15 mouse cellular contexts compared by ENCODE assay signal in the genomic region with DNA sequence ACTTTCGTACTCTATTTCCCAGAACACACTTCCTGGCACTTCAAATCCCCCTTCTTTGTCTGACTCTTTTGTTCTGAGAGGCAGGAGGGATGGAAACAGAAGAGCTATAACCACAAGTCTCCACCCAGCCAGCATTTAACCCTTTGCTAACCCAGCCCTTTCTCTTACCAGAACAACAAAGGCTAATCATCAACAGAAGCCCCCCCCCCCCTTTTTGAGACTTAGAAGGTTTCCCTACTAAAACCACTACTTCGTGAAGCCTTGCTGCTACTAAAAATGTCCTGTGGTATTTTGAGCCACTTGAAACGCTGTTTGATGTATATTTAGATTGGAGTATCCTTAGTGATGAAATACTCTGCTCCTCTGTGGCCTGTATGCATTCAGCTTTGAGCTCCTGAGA. TPM values are rescaled to one million over a fixed set of nuclear protein-coding genes. Genes with fewer than 3 reads are reported as not detected.
DNase-seq lines count a peak whose midpoint lies in the region; ATAC-seq and TF ChIP-seq lines count a peak whose summit lies in the region.
"Had no signal": no experiment of that assay in that cellular context is flagged by ENCODE, and none has a peak within 500 bp of the region (broad histone marks: within the 10 kb centered on the region; RNA-seq: fewer than 3 reads in every experiment).

No protein-coding gene starts in this region.

- no peak for TF ChIP-seq POLR2A in limb, embryonic 14.5 days (IDR thresholded peaks at IDR 0.05; ENCODE audit: borderline replicate concordance, extremely low read depth, insufficient read depth, insufficient read length)
- no peak for TF ChIP-seq POLR2A in lung, adult 2 months (IDR thresholded peaks at IDR 0.05; ENCODE audit: borderline replicate concordance, extremely low read depth, low read depth, low read length)

- 24% methylated on average over 3 of the region's 3 CpGs for WGBS in forebrain, embryonic 10.5 days
- WGBS in forebrain, embryonic 16.5 days, result 15% methylated on average over 3 of the region's 3 CpGs
- WGBS in limb, embryonic 14.5 days, result 23% methylated on average over 3 of the region's 3 CpGs
- 22% methylated on average over 3 of the region's 3 CpGs for WGBS in lung, adult 2 months

- DNase-seq in forebrain, embryonic 10.5 days (ENCODE audit: extremely low spot score, low spot score), result no peak
- peak; percentile 9 for DNase-seq in thymus, postnatal 14 days
- no peak for DNase-seq in thymus, postnatal 4 days
- DNase-seq in limb, embryonic 14.5 days (ENCODE audit: low spot score), result peak; percentile 59
- no peak for DNase-seq in left cerebral cortex, adult 8-10 months (ENCODE audit: low spot score in 2 of 2)
- no peak for DNase-seq in lung, adult 2 months
- no peak for DNase-seq in right cerebral cortex, postnatal 10 days (ENCODE audit: low spot score in 2 of 2)
- DNase-seq: kidney, postnatal 36 days; left cerebral cortex, postnatal 4 days; thymus, adult 18-20 months had no signal

- TF ChIP-seq CTCF in lung, adult 2 months (IDR thresholded peaks at IDR 0.05; ENCODE audit: insufficient read depth, low read length), result no peak

- no peak overlapping the region for H3K9ac ChIP-seq in forebrain, embryonic 16.5 days (replicated peaks; ENCODE audit: low read depth, low read length)
- no peak overlapping the region for H3K9ac ChIP-seq in limb, embryonic 14.5 days (ENCODE audit: low read depth, low read length, severe bottlenecking)

- no peak overlapping the region for H3K4me2 ChIP-seq in forebrain, embryonic 16.5 days (ENCODE audit: low read length)
- H3K4me2 ChIP-seq in limb, embryonic 14.5 days (replicated peaks; ENCODE audit: low read depth, low read length, severe bottlenecking), result no peak overlapping the region

- H3K9me3 ChIP-seq in forebrain, embryonic 10.5 days, result no peaks in the 10 kb centered on the region
- H3K9me3 ChIP-seq in forebrain, embryonic 16.5 days (ENCODE audit: control insufficient read depth, low read length), result no peaks in the 10 kb centered on the region
- no peaks in the 10 kb centered on the region for H3K9me3 ChIP-seq in limb, embryonic 14.5 days (ENCODE audit: control insufficient read depth, low read length)

- no peaks in the 10 kb centered on the region; the same call in 1 of the 2 replicates for H3K27me3 ChIP-seq in forebrain, embryonic 10.5 days (ENCODE audit: poor library complexity, severe bottlenecking)
- no peaks in the 10 kb centered on the region for H3K27me3 ChIP-seq in forebrain, embryonic 16.5 days (replicated peaks; ENCODE audit: control insufficient read depth, insufficient read depth, low read length)
- H3K27me3 ChIP-seq in limb, embryonic 14.5 days (ENCODE audit: control insufficient read depth, insufficient read depth, low read length), result no peaks in the 10 kb centered on the region

- H3K36me3 ChIP-seq in forebrain, embryonic 10.5 days (replicated peaks), result no peaks in the 10 kb centered on the region
- H3K36me3 ChIP-seq in forebrain, embryonic 16.5 days (ENCODE audit: control insufficient read depth, insufficient read depth), result no peaks in the 10 kb centered on the region
- no peaks in the 10 kb centered on the region for H3K36me3 ChIP-seq in limb, embryonic 14.5 days (ENCODE audit: control insufficient read depth, insufficient read depth, low read length)

- no peak for ATAC-seq in forebrain, embryonic 16.5 days
- ATAC-seq in limb, embryonic 14.5 days (ENCODE audit: low FRiP score, low read depth), result no peak
- ATAC-seq: lung, postnatal 0 days had no signal

- H3K4me3 ChIP-seq in forebrain, embryonic 10.5 days, result no peak overlapping the region
- no peak overlapping the region for H3K4me3 ChIP-seq in forebrain, embryonic 16.5 days (replicated peaks; ENCODE audit: low read length)
- no peak overlapping the region for H3K4me3 ChIP-seq in limb, embryonic 14.5 days (replicated peaks; ENCODE audit: low read length)
- no peak overlapping the region for H3K4me3 ChIP-seq in lung, adult 2 months (replicated peaks; ENCODE audit: extremely low read depth, low read depth, low read length)

- H3K27ac ChIP-seq in forebrain, embryonic 10.5 days, result peak overlapping the region; percentile 62
- H3K27ac ChIP-seq in forebrain, embryonic 16.5 days (ENCODE audit: low read length), result no peak overlapping the region
- H3K27ac ChIP-seq in limb, embryonic 14.5 days (replicated peaks; ENCODE audit: low read depth, low read length), result peak overlapping the region; percentile 50

- peaks cover 57% of the 10 kb centered on the region for H3K4me1 ChIP-seq in forebrain, embryonic 10.5 days
- peaks cover 44% of the 10 kb centered on the region for H3K4me1 ChIP-seq in forebrain, embryonic 16.5 days (replicated peaks; ENCODE audit: control insufficient read depth, insufficient read depth, low read length)
- peaks cover 19% of the 10 kb centered on the region for H3K4me1 ChIP-seq in limb, embryonic 14.5 days (ENCODE audit: control insufficient read depth, insufficient read depth, low read length)
- no peaks in the 10 kb centered on the region for H3K4me1 ChIP-seq in lung, adult 2 months (ENCODE audit: control insufficient read depth, insufficient read depth, low read length)

RNA-seq across cellular contexts. Expression of a gene that starts 52.7 kb away (rescaled TPM):
- polyA plus RNA-seq in forebrain, embryonic 10.5 days (2016; fragmentation: Nextera tagmentation; extraction: Ambion mirVana), result not detected in 2 replicates
- polyA plus RNA-seq in forebrain, embryonic 16.5 days (2015; fragmentation: Nextera tagmentation; extraction: Ambion mirVana), result not detected in 2 replicates
- polyA plus RNA-seq in limb, embryonic 14.5 days (2012; rRNA removed), result not detected in 2 replicates
- not detected in 2 replicates for polyA plus RNA-seq in limb, embryonic 14.5 days (2014; fragmentation: Nextera tagmentation; extraction: Ambion mirVana)
- not detected for total RNA-seq in left cerebral cortex, adult 8-10 months (2022)
- not detected in 2 replicates for polyA plus RNA-seq in lung, adult 2 months (2012; rRNA removed)
- total RNA-seq: common myeloid progenitor, adult 5-6 weeks; heart, postnatal 25 days; left cerebral cortex, postnatal 4 days had no signal
- polyA plus RNA-seq: lung, postnatal 0 days; small intestine, adult 2 months had no signal

Comparison
In these comparisons a context has a peak if more than half of its experiments do, and no peak if none do; other contexts are left out.
1. DNase-seq: peak in thymus, postnatal 14 days (single experiment) and limb, embryonic 14.5 days (single experiment); none in forebrain, embryonic 10.5 days (single experiment), thymus, postnatal 4 days (single experiment), left cerebral cortex, adult 8-10 months (0 of 2), lung, adult 2 months (single experiment) and right cerebral cortex, postnatal 10 days (0 of 2).